Mouse (Mus musculus): ENCODE measurements at regions not wholly inside any gene's neighbourhood (a gene's known extent, or its start where the extent isn't known, plus 50 kb on each side); places are given as distances from the start of the nearest gene placed in this dataset.
A peak's percentile ranks its signal among the peaks of the same experiment; 100 is the strongest.

DNA sequence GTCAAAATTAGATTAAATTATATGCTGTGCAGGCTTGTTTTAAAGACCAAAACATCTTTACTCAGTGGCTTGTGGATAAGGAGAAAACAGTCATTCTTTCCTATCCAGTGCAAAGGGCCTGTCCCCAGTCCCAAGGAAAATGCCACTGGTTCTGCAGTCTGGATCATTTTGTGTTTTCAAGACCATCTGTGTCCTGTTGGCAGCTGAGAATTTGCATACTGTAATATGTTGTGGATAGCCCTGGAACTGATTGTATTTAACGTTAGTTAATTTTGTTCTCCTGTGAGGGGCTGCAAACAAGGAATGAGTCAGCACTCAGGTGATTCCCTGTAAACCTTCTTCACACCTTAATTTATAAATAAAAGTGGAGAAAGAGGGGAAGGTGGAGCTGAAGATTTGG, 217.9 kb upstream of the B430305J03Rik start:
- H3K4me1 ChIP-seq (replicated peaks): no peaks in the 10 kb centered on the region
- no peaks in the 10 kb centered on the region for H3K9me3 ChIP-seq
- no peaks in the 10 kb centered on the region for H3K27me3 ChIP-seq (ENCODE audit: insufficient read depth, poor library complexity, severe bottlenecking)
- 80% methylated on average over 1 of the region's 1 CpGs for WGBS
- DNase-seq (ENCODE audit: low spot score): no peak
- no peaks in the 10 kb centered on the region for H3K36me3 ChIP-seq
- H3K4me3 ChIP-seq: no peak overlapping the region
- H3K27ac ChIP-seq: no peak overlapping the region

DNA sequence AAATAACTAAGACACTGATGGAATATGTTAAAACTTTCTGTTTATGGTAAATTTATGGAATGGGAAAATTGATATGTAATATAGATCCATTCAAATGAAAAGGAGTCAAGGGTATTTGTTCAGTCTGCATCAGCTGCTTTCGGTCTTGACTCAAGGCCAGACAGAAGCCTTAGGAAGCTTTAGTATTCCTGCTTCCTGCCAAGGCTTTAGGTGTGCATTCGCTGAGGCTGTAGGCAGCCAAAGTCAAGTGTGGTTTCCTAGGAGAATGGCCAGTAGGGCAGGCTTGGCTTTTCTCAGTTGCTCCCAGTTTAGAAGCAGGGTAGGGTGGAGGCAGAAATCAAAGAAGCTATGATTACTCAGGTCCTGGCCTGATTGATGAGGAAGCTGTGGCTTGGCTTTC, 217.2 kb upstream of the B430305J03Rik start:
- Histone ChIP-seq H3K4me1 (replicated peaks) (no peaks in the 10 kb centered on the region), H3K4me3 (no peak overlapping the region), H3K9me3 (no peaks in the 10 kb centered on the region), H3K27me3 (ENCODE audit: insufficient read depth, poor library complexity, severe bottlenecking) (no peaks in the 10 kb centered on the region), H3K27ac (no peak overlapping the region), H3K36me3 (no peaks in the 10 kb centered on the region)
- WGBS: 88% methylated on average over 2 of the region's 2 CpGs
- no peak for DNase-seq (ENCODE audit: low spot score)

DNA sequence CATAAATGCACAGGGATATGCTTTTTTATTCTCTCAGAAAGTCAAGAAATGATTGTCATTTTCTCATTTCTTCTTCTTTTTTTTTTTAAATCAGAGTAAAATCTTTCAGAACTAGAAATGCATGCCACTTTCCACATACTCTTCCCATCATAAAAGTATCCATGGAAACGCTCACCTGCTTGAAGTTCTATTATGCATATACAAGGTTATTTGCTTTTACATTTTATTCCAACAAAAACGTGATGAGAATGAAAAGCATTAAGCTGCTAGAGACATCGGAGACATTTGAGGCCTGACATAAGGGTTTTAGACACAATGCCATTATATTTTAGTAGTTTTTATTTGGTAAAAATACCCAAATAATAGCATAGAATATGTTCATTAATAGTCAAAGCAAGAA, 214.5 kb upstream of the B430305J03Rik start:
- H3K4me1 ChIP-seq (replicated peaks): no peaks in the 10 kb centered on the region
- no peaks in the 10 kb centered on the region for H3K36me3 ChIP-seq
- H3K4me3 ChIP-seq: no peak overlapping the region
- 86% methylated on average over 3 of the region's 3 CpGs for WGBS
- H3K9me3 ChIP-seq: no peaks in the 10 kb centered on the region
- no peaks in the 10 kb centered on the region for H3K27me3 ChIP-seq (ENCODE audit: insufficient read depth, poor library complexity, severe bottlenecking)
- no peak overlapping the region for H3K27ac ChIP-seq
- DNase-seq (ENCODE audit: low spot score): no peak

DNA sequence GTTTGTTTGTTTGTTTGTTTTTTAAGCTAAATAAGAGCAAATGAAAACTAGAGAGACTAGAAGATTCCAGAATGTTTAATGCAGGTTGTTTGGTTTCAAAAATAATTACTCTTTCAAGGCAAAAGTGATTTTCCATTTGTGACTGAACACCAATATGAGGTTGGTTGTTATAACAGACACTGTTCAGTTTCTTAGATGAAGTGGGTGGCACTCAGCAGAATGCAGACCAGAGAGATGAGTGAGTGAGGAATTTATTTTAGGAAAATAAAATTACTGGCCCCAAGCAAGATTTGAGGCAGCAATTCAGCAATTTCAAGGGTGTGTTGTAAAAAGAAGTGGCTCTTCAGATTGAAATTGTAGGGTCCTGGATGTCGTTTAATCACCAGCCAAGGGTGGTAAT, 171.4 kb upstream of the B430305J03Rik start:
- Histone ChIP-seq H3K9me3 (0 out of 2 replicates have a peak, but pooled peaks cover 4% of the 10 kb centered on the region), H3K4me3 (no peak overlapping the region), H3K27ac (no peak overlapping the region), H3K36me3 (no peaks in the 10 kb centered on the region), H3K27me3 (ENCODE audit: insufficient read depth, poor library complexity, severe bottlenecking) (no peaks in the 10 kb centered on the region), H3K4me1 (replicated peaks) (no peaks in the 10 kb centered on the region; the same call in 1 of the 2 replicates)
- WGBS: 65% methylated on average over 1 of the region's 1 CpGs
- no peak for DNase-seq (ENCODE audit: low spot score)

DNA sequence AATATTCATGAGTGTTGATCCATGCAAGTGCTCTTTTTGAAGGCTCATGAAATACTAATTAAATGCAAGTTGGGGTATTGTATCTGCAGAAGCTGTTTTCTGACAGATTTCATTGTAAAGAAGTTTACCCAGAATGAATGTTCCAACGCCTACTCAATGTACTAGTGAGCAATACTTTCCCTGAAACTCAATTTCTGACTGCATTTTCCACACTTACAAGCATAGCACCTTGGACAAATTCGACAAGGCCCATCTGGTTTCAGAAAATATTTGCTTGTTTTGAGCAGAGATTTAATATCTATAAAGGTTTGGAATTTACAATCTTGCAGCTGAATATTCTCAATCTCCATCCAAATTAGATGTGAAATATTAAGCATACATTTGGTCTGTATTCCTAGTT, 170.0 kb upstream of the B430305J03Rik start:
- H3K36me3 ChIP-seq: no peaks in the 10 kb centered on the region
- DNase-seq (ENCODE audit: low spot score): no peak
- no peak overlapping the region for H3K4me3 ChIP-seq
- no peak overlapping the region for H3K27ac ChIP-seq
- no peaks in the 10 kb centered on the region; the same call in 1 of the 2 replicates for H3K4me1 ChIP-seq (replicated peaks)
- no peaks in the 10 kb centered on the region for H3K27me3 ChIP-seq (ENCODE audit: insufficient read depth, poor library complexity, severe bottlenecking)
- 0 out of 2 replicates have a peak, but pooled peaks cover 4% of the 10 kb centered on the region for H3K9me3 ChIP-seq
- 64% methylated on average over 2 of the region's 2 CpGs for WGBS

DNA sequence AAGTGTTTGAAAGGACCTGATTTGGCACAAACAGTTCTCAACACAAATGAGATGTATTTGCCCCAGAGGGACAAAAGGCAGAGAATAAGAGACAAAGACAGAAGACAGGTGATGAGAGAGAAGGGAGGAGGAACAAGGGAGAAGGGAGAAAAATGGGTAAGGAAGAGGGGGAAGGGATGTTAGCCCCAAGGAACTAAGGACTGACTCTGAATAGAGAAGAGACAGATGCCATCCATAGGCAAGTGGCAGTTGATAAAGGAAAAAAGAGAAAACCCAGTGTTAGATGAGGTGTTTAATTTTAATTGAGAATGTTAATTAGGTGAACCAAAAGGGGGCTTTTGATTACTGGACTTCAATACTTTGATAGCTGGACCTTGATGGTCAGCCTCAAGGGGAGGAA, 137.4 kb upstream of the B430305J03Rik start:
- no peaks in the 10 kb centered on the region for H3K36me3 ChIP-seq
- no peak for DNase-seq (ENCODE audit: low spot score)
- no peak overlapping the region for H3K4me3 ChIP-seq
- H3K27ac ChIP-seq: no peak overlapping the region
- H3K9me3 ChIP-seq: no peaks in the 10 kb centered on the region
- H3K27me3 ChIP-seq (ENCODE audit: insufficient read depth, poor library complexity, severe bottlenecking): no peaks in the 10 kb centered on the region
- H3K4me1 ChIP-seq (replicated peaks): no peaks in the 10 kb centered on the region

DNA sequence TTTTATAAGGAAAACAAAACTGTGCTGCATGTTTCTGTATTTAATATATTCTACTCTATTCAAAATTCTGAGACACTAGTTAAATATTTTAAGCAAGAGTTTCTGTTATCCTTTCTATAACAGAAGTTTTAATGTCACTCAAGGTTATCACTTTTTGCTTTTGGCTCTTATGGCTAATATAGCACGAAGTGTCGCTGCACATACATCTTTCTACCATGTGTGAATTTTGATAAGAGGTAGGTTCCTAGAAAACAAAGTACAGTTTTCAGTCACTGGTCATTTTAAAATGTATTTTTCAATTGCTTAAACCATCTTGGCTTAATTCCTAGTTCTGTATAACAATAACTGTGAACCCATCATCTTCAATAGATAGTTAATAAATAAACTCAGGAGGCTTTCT, 129.1 kb upstream of the B430305J03Rik start:
- no peak overlapping the region for H3K27ac ChIP-seq
- no peaks in the 10 kb centered on the region for H3K9me3 ChIP-seq
- DNase-seq (ENCODE audit: low spot score): no peak
- 90% methylated on average over 2 of the region's 2 CpGs for WGBS
- H3K27me3 ChIP-seq (ENCODE audit: insufficient read depth, poor library complexity, severe bottlenecking): no peaks in the 10 kb centered on the region
- no peaks in the 10 kb centered on the region for H3K4me1 ChIP-seq (replicated peaks)
- no peaks in the 10 kb centered on the region for H3K36me3 ChIP-seq
- no peak overlapping the region for H3K4me3 ChIP-seq

DNA sequence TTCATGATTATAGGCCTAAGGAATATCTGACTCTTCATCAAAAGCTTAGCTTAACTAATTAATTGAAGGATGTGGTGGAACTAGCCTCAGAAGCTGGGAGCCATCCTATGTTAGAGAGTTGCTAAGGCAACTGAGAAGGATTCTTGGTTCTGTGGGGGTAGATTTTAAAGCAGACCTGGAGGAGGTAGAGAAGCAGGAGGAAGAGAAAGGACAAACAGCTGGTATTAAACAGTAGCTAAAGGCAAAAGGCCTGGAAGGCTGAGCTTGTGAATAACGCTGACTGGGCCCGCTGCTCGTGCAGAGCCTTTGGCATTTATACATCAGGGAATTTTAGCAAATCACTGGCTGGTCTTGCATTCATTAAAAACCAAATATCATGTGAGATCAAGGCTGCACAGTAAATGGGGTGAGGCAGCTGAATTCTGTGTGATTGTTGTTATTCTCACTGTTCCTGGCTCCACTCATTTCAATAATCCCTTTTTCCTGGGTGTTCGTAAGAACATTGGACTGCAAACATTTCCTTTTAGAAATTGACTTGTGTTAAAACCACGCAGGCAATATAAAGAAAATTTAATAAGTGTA, 121.1 kb upstream of the B430305J03Rik start:
- Histone ChIP-seq H3K4me3 (no peak overlapping the region), H3K27ac (no peak overlapping the region), H3K27me3 (ENCODE audit: insufficient read depth, poor library complexity, severe bottlenecking) (no peaks in the 10 kb centered on the region), H3K36me3 (no peaks in the 10 kb centered on the region), H3K4me1 (replicated peaks) (no peaks in the 10 kb centered on the region), H3K9me3 (no peaks in the 10 kb centered on the region)
- DNase-seq (ENCODE audit: low spot score): no peak
- WGBS: 84% methylated on average over 5 of the region's 5 CpGs

DNA sequence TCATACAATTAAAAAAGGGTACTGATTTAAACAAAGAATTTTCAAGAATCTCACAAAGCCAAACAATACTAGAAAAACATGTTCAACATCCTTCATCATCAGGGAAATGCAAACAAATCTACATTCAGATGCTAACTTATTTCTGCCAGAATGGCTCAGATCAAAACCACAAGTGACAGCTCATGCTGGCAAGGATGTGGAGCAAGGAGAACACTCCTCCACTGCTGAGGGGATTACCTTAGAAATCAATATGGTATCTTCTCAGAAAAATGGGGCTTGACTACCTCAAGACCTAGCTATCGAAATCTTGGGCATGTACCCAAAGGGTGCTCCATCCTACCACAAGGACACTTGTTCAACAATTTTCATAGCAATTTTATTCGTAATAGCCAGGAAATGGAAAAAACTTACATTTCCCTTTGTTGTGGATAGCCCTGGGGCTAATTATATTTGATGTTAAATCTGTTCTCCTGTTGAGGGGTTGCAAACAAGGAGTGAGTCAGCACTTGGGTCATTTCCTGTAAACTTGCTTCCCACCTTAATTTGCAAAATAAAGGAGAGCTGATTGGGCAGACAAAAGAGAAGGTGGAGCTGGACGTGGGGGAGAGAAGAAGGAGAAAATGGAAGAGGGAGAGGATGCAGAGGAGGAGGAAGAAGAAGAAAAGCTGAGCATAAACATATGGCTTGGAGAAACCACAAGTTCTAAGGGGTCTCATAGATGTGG, 113.3 kb upstream of the B430305J03Rik start:
- no peak overlapping the region for H3K27ac ChIP-seq
- no peak overlapping the region for H3K4me3 ChIP-seq
- H3K9me3 ChIP-seq: no peaks in the 10 kb centered on the region
- H3K27me3 ChIP-seq (ENCODE audit: insufficient read depth, poor library complexity, severe bottlenecking): no peaks in the 10 kb centered on the region
- H3K4me1 ChIP-seq (replicated peaks): no peaks in the 10 kb centered on the region
- DNase-seq (ENCODE audit: low spot score): no peak
- WGBS: 66% methylated on average over 3 of the region's 3 CpGs
- H3K36me3 ChIP-seq: no peaks in the 10 kb centered on the region

DNA sequence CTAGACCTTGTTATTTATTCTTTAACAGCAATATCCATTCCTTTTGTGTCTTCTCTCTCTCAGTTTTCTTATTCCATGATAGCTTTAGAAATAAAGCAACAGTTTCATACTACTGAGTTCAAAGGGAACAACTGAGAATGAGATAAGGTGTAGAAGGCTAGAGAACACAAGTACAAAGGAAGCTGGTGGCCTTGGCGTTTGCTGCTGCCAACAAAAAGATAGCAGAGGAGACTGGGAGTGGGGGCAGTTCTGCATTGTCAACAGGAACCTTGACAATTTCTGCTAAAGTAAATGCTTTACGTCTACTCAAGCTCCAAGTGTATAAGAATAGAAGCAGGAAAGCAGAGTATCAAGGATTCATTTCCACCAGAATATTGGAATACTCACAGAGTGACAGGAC, 109.3 kb upstream of the B430305J03Rik start:
- WGBS: 66% methylated on average over 2 of the region's 2 CpGs
- no peak for DNase-seq (ENCODE audit: low spot score)
- H3K27ac ChIP-seq: no peak overlapping the region
- no peaks in the 10 kb centered on the region for H3K27me3 ChIP-seq (ENCODE audit: insufficient read depth, poor library complexity, severe bottlenecking)
- H3K4me3 ChIP-seq: no peak overlapping the region
- no peaks in the 10 kb centered on the region for H3K9me3 ChIP-seq
- no peaks in the 10 kb centered on the region for H3K4me1 ChIP-seq (replicated peaks)
- H3K36me3 ChIP-seq: no peaks in the 10 kb centered on the region

DNA sequence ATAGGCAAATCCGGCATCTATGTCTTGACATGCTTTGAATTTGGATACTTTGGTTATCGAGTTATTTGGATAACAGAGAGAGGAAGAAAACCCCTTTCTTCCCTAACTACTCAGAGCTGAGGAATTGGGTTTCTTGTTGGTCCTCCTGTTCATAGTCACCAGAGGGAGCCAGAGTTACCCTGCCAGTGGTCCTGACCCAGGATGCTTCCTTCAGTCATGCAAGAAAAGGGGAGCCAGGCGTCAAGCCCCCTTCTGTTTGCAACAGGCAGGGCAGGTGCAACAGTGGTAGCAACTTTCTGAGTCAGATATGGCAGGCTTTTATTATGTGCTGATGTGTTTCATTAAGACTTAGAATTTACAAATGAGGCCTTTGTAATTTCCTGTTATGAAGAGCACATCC, 101.4 kb upstream of the B430305J03Rik start:
- no peak overlapping the region for H3K27ac ChIP-seq
- H3K4me3 ChIP-seq: no peak overlapping the region
- H3K36me3 ChIP-seq: no peaks in the 10 kb centered on the region
- H3K27me3 ChIP-seq (ENCODE audit: insufficient read depth, poor library complexity, severe bottlenecking): no peaks in the 10 kb centered on the region
- WGBS: 34% methylated on average over 3 of the region's 3 CpGs
- H3K9me3 ChIP-seq: no peaks in the 10 kb centered on the region
- peak; percentile 27 for DNase-seq (ENCODE audit: low spot score)
- no peaks in the 10 kb centered on the region for H3K4me1 ChIP-seq (replicated peaks)

DNA sequence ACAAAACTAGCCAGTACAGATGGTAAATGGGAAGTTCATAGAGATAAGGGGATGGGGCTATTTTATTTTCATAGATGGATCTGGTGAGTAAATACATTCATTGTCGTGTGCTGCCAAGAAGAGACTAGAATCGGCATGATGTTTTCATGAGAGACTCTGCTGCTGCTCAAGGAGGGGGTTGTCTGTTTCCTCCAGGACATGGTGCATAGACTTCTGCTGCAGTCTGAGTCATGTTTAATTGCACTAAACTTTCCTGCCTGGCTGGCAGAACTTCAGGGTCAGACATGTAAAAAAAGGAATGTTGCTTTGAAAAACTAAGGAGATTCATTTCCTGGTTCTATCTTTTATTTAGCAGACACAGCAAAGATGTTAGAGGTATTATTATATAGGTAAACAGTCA, 100.9 kb upstream of the B430305J03Rik start:
- WGBS: 85% methylated on average over 2 of the region's 2 CpGs
- Histone ChIP-seq H3K36me3 (no peaks in the 10 kb centered on the region), H3K27ac (no peak overlapping the region), H3K9me3 (no peaks in the 10 kb centered on the region), H3K4me3 (no peak overlapping the region), H3K4me1 (replicated peaks) (no peaks in the 10 kb centered on the region), H3K27me3 (ENCODE audit: insufficient read depth, poor library complexity, severe bottlenecking) (no peaks in the 10 kb centered on the region)
- DNase-seq (ENCODE audit: low spot score): no peak

DNA sequence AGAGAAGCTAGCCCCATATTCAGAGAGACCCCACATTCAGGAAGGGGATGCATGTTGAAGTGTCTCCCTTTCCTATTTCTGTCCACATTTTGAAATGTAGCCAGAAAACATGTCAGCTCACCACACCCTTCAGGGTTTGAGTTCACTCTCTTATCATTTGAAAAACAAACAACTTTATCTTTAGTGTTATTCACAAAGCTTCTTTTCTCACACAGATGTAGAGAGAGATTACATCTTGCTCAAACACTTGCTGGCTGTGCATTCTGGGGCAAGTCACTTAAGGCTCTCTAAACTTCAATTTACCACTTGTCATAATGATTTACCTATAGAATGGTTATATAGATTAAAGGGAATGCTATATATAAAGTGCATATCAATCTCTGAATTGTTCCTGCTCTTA, 94.3 kb upstream of the B430305J03Rik start:
- Histone ChIP-seq H3K36me3 (no peaks in the 10 kb centered on the region), H3K27me3 (ENCODE audit: insufficient read depth, poor library complexity, severe bottlenecking) (no peaks in the 10 kb centered on the region), H3K9me3 (no peaks in the 10 kb centered on the region), H3K4me1 (replicated peaks) (no peaks in the 10 kb centered on the region), H3K4me3 (no peak overlapping the region), H3K27ac (no peak overlapping the region)
- DNase-seq (ENCODE audit: low spot score): no peak

DNA sequence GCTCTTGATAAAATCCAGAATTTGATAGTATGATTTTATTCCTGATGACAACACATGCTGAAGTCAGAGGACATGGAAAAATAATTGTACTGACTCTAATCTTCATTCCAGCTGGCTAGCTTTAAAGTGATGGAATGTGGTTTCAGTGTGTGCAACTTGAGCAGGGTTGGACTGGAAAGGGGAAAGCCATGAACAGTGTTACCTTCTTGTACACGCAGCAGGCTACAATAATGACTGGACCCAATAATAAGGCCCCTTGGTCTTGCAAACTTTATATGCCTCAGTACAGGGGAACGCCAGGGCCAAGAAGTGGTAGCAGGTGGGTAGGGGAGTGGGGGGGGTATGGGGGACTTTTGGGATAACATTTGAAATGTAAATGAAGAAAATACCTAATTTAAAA, 90.8 kb upstream of the B430305J03Rik start:
- DNase-seq (ENCODE audit: low spot score): no peak
- Histone ChIP-seq H3K4me1 (replicated peaks) (no peaks in the 10 kb centered on the region), H3K4me3 (no peak overlapping the region), H3K27me3 (ENCODE audit: insufficient read depth, poor library complexity, severe bottlenecking) (no peaks in the 10 kb centered on the region), H3K27ac (no peak overlapping the region), H3K36me3 (no peaks in the 10 kb centered on the region), H3K9me3 (no peaks in the 10 kb centered on the region)
- 84% methylated on average over 2 of the region's 2 CpGs for WGBS
